Mouse (Mus musculus) C2C12 (cell line): Measurements from ENCODE around the gene Hs6st3. TPM values are rescaled to one million over a fixed set of nuclear protein-coding genes. Genes with fewer than 3 reads are reported as not detected.

Experiments
- H3K27me3 ChIP-seq: one replicate; pipeline ENCODE4 v1.6.1; 2011; ENCODE audit not compliant: control insufficient read depth, insufficient read depth, insufficient read length
- H3K36me3 ChIP-seq: one replicate; pipeline ENCODE4 v1.6.1; 2011; ENCODE audit not compliant: control insufficient read depth, insufficient read depth
- H3K4me3 ChIP-seq: one replicate; pipeline ENCODE4 v1.5.1; 2011; ENCODE audit warnings: mild to moderate bottlenecking, control low read depth; ENCODE audit not compliant: poor library complexity, insufficient read depth, severe bottlenecking
- H3K79me2 ChIP-seq: one replicate; pipeline ENCODE4 v1.6.1; 2011; ENCODE audit not compliant: control insufficient read depth, insufficient read depth
- H3K79me3 ChIP-seq: one replicate; pipeline ENCODE4 v1.6.1; 2011; ENCODE audit warnings: low read depth, control low read depth
- H3ac ChIP-seq: one replicate; pipeline ENCODE3; 2011; ENCODE audit warnings: low read depth; ENCODE audit not compliant: control insufficient read depth, insufficient read length
- CEBPB ChIP-seq: IDR thresholded peaks from one replicate; pipeline ENCODE4 v1.6.1; 2011; ENCODE audit warnings: low read depth, mild to moderate bottlenecking, control low read depth, moderate library complexity
- CTCF ChIP-seq: IDR thresholded peaks from one replicate; pipeline ENCODE4 v1.5.1; 2011; ENCODE audit not compliant: control insufficient read depth, insufficient read depth, insufficient read length
- FOSL1 ChIP-seq: IDR thresholded peaks from one replicate; pipeline ENCODE4 v1.8.0; 2011; ENCODE audit warnings: mild to moderate bottlenecking, low read length; ENCODE audit not compliant: poor library complexity, insufficient read depth, severe bottlenecking
- MAX ChIP-seq: IDR thresholded peaks from one replicate; pipeline ENCODE4 v1.6.1; 2011; ENCODE audit warnings: mild to moderate bottlenecking, control low read depth
- MYOD1 ChIP-seq: IDR thresholded peaks from one replicate; pipeline ENCODE4 v1.6.1; 2011; ENCODE audit warnings: low read depth; ENCODE audit not compliant: control insufficient read depth, insufficient read length
- MYOG ChIP-seq: IDR thresholded peaks from one replicate; pipeline ENCODE4 v1.6.1; 2011; ENCODE audit not compliant: control insufficient read depth, insufficient read length; ENCODE audit errors: extremely low read depth
- USF1 ChIP-seq: IDR thresholded peaks from one replicate; pipeline ENCODE4 v1.6.1; 2011; ENCODE audit warnings: low read depth, mild to moderate bottlenecking, control low read depth, moderate library complexity
- polyA plus RNA-seq: library from polyadenylated mRNA; unstranded; fragments of >200 nt; fragmentation: generic; extraction: Trizol; gene quantifications from one replicate; pipeline ENCODE4 v1.2.1, GENCODE M21; 2012; ENCODE audit warnings: missing spikeins

Gene Hs6st3
- polyA plus RNA-seq, 1 experiment = not detected

DNA sequence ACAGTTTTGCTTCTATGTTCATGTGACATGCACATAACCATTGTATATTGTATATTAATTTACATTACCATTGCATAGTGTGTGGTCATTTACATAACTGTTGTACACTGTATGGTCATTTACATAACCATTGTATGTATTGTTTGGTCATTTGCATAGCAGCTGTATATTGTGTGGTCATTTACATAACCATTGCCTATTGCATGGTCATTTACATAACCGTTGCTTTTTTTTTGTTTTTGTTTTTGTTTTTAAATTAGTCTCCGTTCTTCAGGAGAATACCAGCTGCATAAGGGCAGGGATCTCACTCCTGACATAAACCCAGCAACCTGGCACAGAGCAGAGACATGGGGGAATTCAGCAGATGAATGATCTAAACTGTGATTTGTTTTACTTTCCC is 95.5 kb downstream of the Hs6st3 start:
- TF ChIP-seq CEBPB = no peak
- TF ChIP-seq CTCF = no peak
- TF ChIP-seq MYOD1 = no peak
- TF ChIP-seq MAX = no peak
- TF ChIP-seq FOSL1 = no peak
- no peak for TF ChIP-seq MYOG
- TF ChIP-seq USF1 = no peak
- Histone ChIP-seq H3K36me3 (no peaks in the 10 kb centered on the region), H3K27me3 (no peaks in the 10 kb centered on the region), H3K4me3 (no peak overlapping the region), H3K79me2 (no peaks in the 10 kb centered on the region), H3K79me3 (no peaks in the 10 kb centered on the region), H3ac (no peak overlapping the region)

- no peaks in the 10 kb centered on the region for H3K27me3 ChIP-seq
- no peaks in the 10 kb centered on the region for H3K79me2 ChIP-seq
- H3ac ChIP-seq = no peak overlapping the region
- H3K4me3 ChIP-seq = no peak overlapping the region
- H3K79me3 ChIP-seq = no peaks in the 10 kb centered on the region
- no peaks in the 10 kb centered on the region for H3K36me3 ChIP-seq
- TF ChIP-seq USF1 (no peak), MAX (no peak), CTCF (no peak), CEBPB (no peak), FOSL1 (no peak), MYOG (no peak), MYOD1 (no peak)
Measured at GRCm38 (mm10) chr14:119247131-119247530, 109.0 kb downstream of the Hs6st3 start.

DNA sequence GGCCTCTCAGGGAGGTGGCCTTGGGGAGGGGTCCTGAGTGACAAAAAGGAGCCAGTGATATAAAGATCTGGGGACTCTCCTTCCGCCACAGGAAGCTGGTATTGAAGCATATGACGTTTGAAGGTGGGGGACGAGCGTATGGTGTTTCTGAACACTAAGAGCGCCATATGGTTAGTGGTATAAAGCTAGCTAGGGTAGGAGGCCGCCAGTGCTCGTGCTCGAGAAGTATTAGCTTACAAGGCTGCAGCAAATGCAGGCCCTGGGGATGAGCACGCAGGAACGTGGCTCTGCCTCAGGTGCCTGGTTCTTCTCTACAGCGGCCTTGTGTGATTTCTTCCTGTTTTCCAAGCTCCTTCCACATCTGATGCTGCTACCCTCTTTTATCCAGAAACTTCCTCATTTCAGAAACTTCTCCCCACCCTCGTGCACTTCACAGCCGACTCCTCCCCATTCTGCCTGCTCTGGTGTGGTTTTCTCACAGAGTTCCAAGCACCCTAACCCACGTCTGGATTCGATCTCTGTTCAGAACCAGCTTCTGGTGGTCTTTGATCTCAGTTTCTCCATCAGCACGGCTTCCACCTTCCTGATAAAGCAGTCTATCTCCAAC is 110.0 kb downstream of the Hs6st3 start:
- Histone ChIP-seq H3K79me3 (no peaks in the 10 kb centered on the region), H3K79me2 (no peaks in the 10 kb centered on the region), H3ac (no peak overlapping the region), H3K27me3 (no peaks in the 10 kb centered on the region), H3K36me3 (no peaks in the 10 kb centered on the region), H3K4me3 (no peak overlapping the region)
- no peak for TF ChIP-seq MYOD1
- TF ChIP-seq USF1 = no peak

DNA sequence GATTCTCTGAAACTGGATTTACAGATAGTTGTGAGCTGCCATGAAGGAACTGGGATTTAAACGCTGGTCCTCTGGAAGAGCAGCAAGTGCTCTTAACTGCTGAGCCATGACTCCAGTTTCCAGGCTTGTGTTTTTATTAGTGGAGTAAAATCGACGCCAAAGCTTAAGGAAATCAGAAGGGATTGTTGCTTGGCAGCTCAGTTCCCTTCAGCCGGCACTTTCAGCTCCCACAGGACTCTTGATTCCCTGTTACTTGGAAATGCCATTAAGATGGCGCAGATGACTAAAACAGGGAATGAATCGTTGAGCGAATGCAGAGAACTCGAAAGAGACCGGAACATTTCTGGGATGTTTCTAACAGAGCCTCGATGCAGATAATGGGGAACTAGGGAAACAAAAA is 112.2 kb downstream of the Hs6st3 start:
- H3K36me3 ChIP-seq = no peaks in the 10 kb centered on the region
- no peak overlapping the region for H3K4me3 ChIP-seq
- H3K27me3 ChIP-seq = no peaks in the 10 kb centered on the region
- no peaks in the 10 kb centered on the region for H3K79me3 ChIP-seq
- H3K79me2 ChIP-seq = no peaks in the 10 kb centered on the region
- no peak overlapping the region for H3ac ChIP-seq
- TF ChIP-seq CEBPB = no peak
- no peak for TF ChIP-seq USF1
- no peak for TF ChIP-seq MYOD1
- TF ChIP-seq MAX = no peak
- TF ChIP-seq MYOG = no peak
- no peak for TF ChIP-seq CTCF
- TF ChIP-seq FOSL1 = no peak

GRCm38 (mm10) chr14:119255396-119255795 is 117.3 kb downstream of the Hs6st3 start:
- Histone ChIP-seq H3K79me3 (no peaks in the 10 kb centered on the region), H3ac (no peak overlapping the region), H3K79me2 (no peaks in the 10 kb centered on the region), H3K4me3 (no peak overlapping the region), H3K27me3 (no peaks in the 10 kb centered on the region), H3K36me3 (no peaks in the 10 kb centered on the region)
- TF ChIP-seq CEBPB (no peak), MYOG (no peak), MAX (no peak), CTCF (no peak), USF1 (no peak), FOSL1 (no peak), MYOD1 (no peak)

DNA sequence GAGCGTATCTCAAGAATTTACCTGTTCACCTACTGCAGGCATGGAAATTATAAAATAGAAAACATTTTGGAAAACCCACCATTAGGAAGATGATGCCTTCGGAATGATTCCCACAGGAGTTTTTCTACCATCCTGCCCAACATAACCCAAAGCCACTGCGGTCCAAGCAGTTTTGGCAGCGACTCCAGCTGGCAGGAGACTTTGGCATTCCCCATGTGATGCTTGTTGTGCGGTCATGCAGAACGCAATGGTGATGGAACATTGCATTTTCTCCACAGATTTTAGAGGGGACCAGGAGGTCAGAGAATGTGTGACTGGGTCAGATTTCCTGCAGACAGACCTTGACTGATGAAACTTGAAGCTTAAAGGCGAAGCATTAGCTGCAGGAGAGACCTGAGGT is 118.9 kb downstream of the Hs6st3 start:
- no peak for TF ChIP-seq CEBPB
- H3ac ChIP-seq = no peak overlapping the region
- H3K27me3 ChIP-seq = no peaks in the 10 kb centered on the region
- no peaks in the 10 kb centered on the region for H3K36me3 ChIP-seq
- H3K4me3 ChIP-seq = no peak overlapping the region
- H3K79me3 ChIP-seq = no peaks in the 10 kb centered on the region
- no peaks in the 10 kb centered on the region for H3K79me2 ChIP-seq
